Mouse (Mus musculus) hindbrain, postnatal 0 days (tissue): ENCODE data around the gene Gm15140. TPM values are rescaled to one million over a fixed set of nuclear protein-coding genes. Genes with fewer than 3 reads are reported as not detected.
"Not testable (repeated sequence)": the region's sequence is repeated elsewhere in the genome, so short reads cannot be mapped to it uniquely, and the experiment has no call there.

Experiments used
- ATAC-seq: fragments of 200-750 bp; cut with Nextera tagmentation; 2 replicates; pipeline ENCODE4 v1.8.0; 2017; ENCODE audit warnings: mild to moderate bottlenecking, moderate TSS enrichment, moderate library complexity
- DNase-seq: peaks from one replicate; pipeline ENCODE4 v3.0.0-alpha.2; 2015; ENCODE audit warnings: low spot score
- H3K27ac ChIP-seq: fragments of 300-500 bp; sonication (generic); 2 replicates; pipeline ENCODE4 v1.5.1; 2014; ENCODE audit warnings: mild to moderate bottlenecking
- H3K27me3 ChIP-seq: fragments of 300-500 bp; sonication (generic); 2 replicates; pipeline ENCODE4 v1.6.1; 2014; ENCODE audit warnings: low read length, mixed read lengths; ENCODE audit not compliant: insufficient read depth
- H3K36me3 ChIP-seq: fragments of 300-500 bp; sonication (generic); 2 replicates; pipeline ENCODE4 v1.6.1; 2014; ENCODE audit warnings: low read length, mixed read lengths; ENCODE audit not compliant: insufficient read depth
- H3K4me1 ChIP-seq: fragments of 300-500 bp; sonication (generic); 2 replicates; pipeline ENCODE4 v1.6.1; 2014; ENCODE audit warnings: antibody characterized with exemption, low read length, mixed read lengths; ENCODE audit not compliant: insufficient read depth
- H3K4me2 ChIP-seq: fragments of 300-500 bp; sonication (generic); 2 replicates; pipeline ENCODE4 v1.6.1; 2014; ENCODE audit warnings: low read depth, mild to moderate bottlenecking, low read length, moderate library complexity, mixed read lengths
- H3K4me3 ChIP-seq: fragments of 300-500 bp; sonication (generic); 2 replicates; pipeline ENCODE4 v1.5.1; 2014; ENCODE audit warnings: low read length
- H3K9ac ChIP-seq: fragments of 300-500 bp; sonication (generic); replicated peaks from 2 replicates; pipeline ENCODE4 v1.6.1; 2014; ENCODE audit warnings: mild to moderate bottlenecking, low read length, moderate library complexity, mixed read lengths
- H3K9me3 ChIP-seq: fragments of 300-500 bp; sonication (generic); 2 replicates; pipeline ENCODE4 v1.6.1; 2016; ENCODE audit warnings: low read length, mixed read lengths
- WGBS: fragments of 180-500 bp; shearing (Covaris S2); extraction: QIAGEN DNeasy Blood & Tissue Kit; methylation state at CpG from one replicate; pipeline ENCODE4 v1.1.7; 2014; 5-methylcytosine and 5-hydroxymethylcytosine counted together
- polyA plus RNA-seq: library from polyadenylated mRNA; unstranded; fragments of >200 nt; fragmentation: Nextera tagmentation; extraction: Ambion mirVana; gene quantifications from 2 replicates; pipeline ENCODE4 v1.2.1, GENCODE M21; 2015
- total RNA-seq: library from RNA; depleted of rRNA; stranded (reverse); fragments of >200 nt; gene quantifications from 2 replicates; pipeline ENCODE4 v1.2.3, GENCODE M21; 2014; rRNA removed

Gene Gm15140
- total RNA-seq (not detected in 2 replicates), polyA plus RNA-seq (not detected in 2 replicates)

- H3K4me2 ChIP-seq, H3K9me3 ChIP-seq, H3K27ac ChIP-seq, H3K4me1 ChIP-seq, DNase-seq, H3K9ac ChIP-seq, H3K36me3 ChIP-seq, ATAC-seq, H3K27me3 ChIP-seq, H3K4me3 ChIP-seq: not testable (repeated sequence)
- 73% methylated on average over 1 of the region's 1 CpGs for WGBS
Measured at GRCm38 (mm10) chrX:154120585-154120984, at the start of gene Gm15140. Gene Gm15140, minus strand, starts transcription at chrX:154120685.

Other genes with a start within 250 kb of the Gm15140 start
- not detected in 2 replicates for gene Samt1, start 108.0 kb downstream of the Gm15140 start, total RNA-seq
- not detected in 2 replicates for gene Samt1, start 108.0 kb downstream of the Gm15140 start, polyA plus RNA-seq
- not detected in 2 replicates for gene 4921511M17Rik, start 86.9 kb downstream of the Gm15140 start, total RNA-seq
- gene 4921511M17Rik, start 86.9 kb downstream of the Gm15140 start, polyA plus RNA-seq: not detected in 2 replicates
- not detected in 2 replicates for gene Gm10057, start 65.6 kb downstream of the Gm15140 start, total RNA-seq
- gene Gm10057, start 65.6 kb downstream of the Gm15140 start, polyA plus RNA-seq: not detected in 2 replicates
- gene 4930524N10Rik, start 222.7 kb upstream of the Gm15140 start, total RNA-seq: not detected in 2 replicates
- not detected in 2 replicates for gene 4930524N10Rik, start 222.7 kb upstream of the Gm15140 start, polyA plus RNA-seq